Mouse (Mus musculus): ENCODE measurements around the gene Fth1. TPM values are rescaled to one million over a fixed set of nuclear protein-coding genes. Genes with fewer than 3 reads are reported as not detected.
"Not testable (repeated sequence)": the region's sequence is repeated elsewhere in the genome, so short reads cannot be mapped to it uniquely, and the experiment has no call there.

Gene Fth1
- 1,000 to 10,000 TPM; 2,032 to 2,040 TPM for total RNA-seq (2021)
- long read RNA-seq, experiment 1, transcript Fth1-201 (4 exons, 929 nt), result major isoform, 2,876 of 2,967 reads
- long read RNA-seq, experiment 1, transcript Fth1-208 (3 exons, 2,062 nt), result minor isoform, 8 of 2,967 reads
- long read RNA-seq, experiment 1, partial matches to known transcripts, result 22 of 2,967 reads
- long read RNA-seq, experiment 1, other reads (novel, unspliced or antisense), result 60 of 2,967 reads
- long read RNA-seq, experiment 2, transcript Fth1-201 (4 exons, 929 nt), result major isoform, 1,859 of 1,893 reads
- long read RNA-seq, experiment 2, partial matches to known transcripts, result 8 of 1,893 reads
- long read RNA-seq, experiment 2, other reads (novel, unspliced or antisense), result 23 of 1,893 reads

DNA sequence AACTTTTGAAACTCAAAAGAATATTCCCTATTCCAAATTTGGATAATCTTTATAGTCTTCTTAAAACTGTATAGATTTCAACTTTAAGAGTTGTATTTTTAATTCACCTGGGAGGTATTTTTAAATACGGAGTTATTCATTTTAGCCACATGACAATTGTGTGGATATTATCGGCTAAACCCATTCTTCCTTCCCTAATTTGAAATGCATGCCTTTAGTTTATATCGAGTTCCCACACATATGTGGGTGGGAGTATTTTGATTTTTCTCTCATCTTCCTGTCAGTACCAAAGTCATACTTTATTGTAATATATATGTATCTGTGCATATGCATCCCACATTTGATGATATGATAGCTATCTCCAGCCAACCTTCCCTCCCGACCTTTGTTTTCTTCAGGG, at the start of gene Fth1:
Fth1 (plus strand) TSS at position 341 of the 400 bp plus-strand sequence.
- no peak for DNase-seq

DNA sequence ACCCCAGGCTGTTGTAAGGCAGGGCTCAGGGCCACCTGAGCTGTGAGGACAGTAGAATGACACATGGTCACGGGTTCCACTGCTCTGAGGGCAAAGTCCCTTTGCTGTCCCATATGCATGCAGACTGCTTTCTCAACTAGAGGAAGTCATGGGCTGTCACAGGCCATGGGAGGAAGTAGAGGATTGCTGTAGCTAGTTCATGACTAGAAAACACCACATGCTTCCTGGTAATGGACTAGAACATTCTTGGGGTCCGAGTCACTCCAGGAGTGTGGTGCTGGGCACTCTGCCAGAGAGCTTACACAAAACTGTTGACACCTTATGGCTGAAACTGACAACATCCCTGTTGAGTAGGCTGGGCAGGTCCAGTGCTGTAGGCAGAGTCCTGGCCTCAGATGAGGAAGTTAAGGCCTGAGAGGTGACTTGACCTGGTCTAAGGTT, 49.2 kb upstream of the Fth1 start:
- not testable (repeated sequence) for DNase-seq

DNA sequence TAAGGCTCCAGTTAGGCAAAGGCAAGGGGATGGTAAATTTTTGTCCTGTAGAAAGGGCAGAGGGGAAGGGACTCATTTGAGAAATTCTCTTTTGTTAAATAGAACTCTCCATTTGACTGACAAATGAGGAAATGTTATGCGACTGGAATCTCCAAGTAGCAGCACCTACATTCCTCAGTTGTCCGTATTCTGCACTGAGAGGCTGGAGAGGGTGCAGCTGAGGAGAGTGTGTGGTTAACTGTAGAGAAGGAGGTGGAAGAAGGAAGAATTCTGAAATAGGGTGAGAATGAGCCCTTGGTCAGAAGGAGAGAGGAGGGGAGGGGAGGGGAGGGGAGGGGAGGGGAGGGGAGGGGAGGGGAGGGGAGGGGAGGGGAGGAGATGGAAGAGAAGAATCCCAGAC, 46.5 kb upstream of the Fth1 start:
- no peak for DNase-seq

DNA sequence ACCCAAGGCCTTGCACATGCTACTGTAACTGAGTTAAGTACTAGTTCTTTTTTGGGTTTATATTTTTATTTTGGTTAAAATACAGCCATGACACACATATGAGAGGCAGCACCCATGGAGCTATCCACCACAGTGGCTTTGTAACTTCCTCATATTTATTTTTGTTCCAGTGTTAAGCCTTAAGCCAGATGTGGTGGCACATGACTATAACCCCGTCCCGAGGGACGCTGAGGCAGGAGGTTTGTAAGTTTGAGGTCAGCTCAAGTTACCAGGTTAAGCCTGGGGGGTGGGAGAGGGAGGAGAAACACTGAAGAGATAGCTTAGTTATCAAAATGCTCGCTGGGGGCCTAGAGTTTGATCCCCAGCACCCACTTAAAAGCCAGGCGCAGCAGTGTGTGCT, 43.8 kb upstream of the Fth1 start:
- no peak for DNase-seq

DNA sequence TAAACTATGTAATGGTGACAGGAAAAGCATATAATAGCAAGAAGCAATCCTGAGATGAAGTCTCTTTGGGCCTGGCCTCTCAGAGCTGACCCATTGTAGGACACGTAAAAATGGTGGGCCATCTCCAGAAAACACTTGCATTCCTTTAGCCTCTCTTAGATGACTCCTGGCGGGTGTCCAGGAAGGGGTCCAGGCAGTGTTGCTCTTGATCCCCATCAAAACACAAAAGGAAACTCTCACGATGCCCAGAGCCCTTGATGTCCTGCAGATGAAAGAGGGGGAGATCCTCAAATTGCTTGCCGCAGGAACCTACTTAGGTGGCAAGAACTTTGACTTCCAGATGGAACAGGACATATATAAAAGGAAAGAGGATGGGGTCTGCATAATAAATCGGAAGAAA, 43.0 kb upstream of the Fth1 start:
- no peak for DNase-seq

DNA sequence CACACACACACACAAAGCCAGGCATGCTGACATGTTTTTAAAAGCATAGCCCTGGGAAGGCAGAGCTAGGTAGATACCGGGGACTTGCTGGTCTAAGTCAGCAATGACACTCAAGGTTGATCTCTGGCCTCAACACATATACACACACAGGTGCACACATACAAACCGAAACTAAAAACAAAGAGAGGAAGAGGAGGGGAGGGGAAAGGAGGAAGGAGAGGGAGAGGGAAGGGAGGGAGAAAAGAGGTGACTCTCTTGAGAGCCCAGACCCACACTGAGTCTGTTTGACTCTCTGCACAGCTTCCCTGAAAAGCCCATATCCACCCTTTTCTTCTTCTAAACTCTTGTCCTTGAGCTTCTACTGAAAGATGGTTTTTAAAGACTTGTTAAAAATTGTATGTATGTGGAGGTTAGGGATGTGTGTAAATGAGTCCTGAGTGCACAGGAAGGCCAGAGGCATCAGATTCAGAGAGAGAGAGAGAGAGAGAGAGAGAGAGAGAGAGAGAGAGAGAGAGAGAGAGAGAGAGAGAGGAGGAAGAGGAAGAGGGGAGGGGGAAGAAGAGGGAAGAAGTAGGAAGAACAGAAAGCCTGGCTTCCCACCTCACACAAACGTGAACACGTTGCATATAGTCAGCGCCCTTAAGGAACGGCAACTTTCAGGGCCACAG, 42.1 kb upstream of the Fth1 start:
- DNase-seq, result no peak

DNA sequence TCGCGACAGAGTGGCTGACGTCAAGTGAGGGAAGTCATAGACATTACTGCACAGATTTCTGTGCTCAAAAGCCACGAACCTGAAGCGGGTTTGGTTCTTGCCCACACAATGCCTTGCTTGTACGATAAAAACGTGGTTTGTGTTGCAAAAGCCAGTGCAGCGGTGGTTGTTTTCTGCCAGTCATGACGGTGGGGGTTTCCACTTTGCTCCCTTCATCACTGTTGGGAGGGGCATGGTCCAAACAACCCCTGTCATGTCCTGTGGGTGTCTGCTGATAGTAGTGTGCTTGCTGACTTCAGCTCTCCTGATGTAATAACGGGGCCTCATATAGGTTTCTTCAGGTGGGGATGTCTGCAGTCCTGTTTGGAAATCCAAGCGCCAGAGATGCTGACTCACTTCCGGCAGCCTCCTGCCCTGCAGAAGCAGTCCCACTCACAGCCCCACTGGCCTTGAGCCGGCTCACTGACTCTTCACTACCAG, 41.5 kb upstream of the Fth1 start:
- DNase-seq, result peak; percentile 75

DNA sequence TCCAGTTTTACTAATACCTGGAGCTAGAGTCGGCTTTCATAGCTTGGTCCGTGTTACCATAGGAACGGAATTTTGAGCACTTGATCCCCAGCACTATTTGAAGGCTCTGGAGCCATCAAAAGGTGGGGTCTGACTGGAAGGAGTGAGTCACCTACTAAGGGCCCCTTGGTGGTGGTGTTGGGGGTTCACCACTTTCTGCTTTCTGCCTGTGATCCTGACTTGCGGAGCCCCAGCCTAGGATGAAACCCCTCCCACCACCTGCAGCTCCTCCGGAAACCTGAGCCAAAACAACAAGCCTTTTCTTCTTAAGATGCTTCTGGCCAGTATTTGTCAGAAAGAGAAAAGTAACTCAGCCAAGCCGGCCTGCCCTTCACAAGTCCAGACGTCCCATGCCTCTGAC, 40.6 kb upstream of the Fth1 start:
- DNase-seq, result no peak

DNA sequence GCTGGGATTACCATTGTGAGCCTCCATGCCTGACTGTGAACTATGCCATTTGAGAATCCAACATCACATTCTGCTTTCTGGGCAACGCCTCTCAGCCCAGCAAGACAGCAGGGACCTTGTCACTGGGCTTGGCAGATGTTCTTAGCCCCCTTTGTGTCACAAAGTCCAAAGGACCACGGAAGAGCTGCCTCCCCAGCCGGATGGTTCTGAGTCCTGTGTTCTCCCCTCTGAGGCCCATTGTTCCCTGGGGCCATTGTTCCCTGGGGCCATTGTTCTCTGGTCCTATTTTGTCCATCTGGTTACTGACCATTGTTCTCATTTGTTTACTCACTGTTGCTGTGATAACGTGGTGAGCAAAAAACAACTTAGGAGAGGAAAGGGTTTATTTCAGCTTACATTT, 39.5 kb upstream of the Fth1 start:
- DNase-seq, result no peak

DNA sequence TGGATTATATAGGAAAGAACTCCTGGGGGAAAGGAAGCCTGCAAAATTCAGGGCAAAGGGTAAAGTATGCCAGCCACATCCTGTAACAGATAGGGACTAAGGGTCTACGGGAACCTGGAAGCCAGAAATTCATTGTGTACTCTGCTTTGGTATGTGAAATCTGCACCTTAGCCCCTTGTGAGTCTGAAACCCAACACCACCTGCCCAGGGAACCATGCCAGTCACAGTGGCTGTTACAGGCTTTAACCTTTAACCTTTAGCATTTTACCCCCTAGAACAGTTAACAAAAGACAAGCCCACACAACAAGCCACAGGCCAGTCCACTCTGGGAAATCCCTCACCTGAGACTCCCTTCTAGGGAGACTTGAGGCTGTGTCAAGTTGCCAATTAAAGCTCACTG, 38.6 kb upstream of the Fth1 start:
- no peak for DNase-seq

DNA sequence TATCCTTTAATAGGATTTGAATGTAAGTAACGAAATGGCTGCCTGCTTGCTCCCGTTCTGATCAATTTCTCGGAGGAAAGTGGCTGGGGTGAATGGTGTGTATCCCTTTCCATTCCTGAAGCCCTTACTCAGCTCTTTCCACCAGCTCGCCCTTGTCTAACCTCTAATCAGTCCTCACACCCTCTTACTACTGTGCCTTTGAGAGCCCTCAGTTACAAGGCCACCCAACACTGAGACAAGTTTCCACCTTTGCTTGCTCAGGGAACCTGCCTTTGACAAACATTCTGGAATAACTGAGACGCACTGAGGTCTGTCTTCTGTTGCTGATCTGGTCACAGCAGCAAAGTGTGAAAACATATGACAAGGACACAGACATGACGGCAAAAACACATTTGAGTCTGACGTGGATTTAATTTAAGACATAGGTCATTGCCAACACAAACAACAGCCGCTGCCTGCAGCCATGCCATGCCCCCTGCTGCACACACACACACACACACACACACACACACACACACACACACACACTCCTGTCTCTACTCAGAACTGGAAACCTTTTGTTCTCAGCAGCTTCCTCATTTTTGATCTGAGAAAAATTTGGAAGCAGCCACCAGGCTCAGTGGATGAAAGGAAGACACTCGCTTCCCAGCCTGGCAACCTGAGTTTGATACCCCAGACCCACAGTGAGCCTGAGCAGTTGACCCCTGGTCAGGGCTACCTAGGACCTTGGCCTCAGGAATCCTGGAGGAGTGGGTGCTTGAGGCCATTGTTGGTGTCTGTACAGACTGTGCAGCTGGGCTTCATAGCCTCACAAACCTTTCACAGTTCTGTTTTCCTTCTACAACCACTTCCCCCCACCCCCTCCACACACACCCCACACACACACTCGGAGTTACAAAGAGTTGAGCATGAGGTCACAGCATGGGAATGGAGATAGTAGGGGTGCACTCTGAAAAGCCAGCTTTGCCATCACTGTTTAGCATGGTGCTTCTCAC, 37.6 kb upstream of the Fth1 start:
- DNase-seq, result no peak

DNA sequence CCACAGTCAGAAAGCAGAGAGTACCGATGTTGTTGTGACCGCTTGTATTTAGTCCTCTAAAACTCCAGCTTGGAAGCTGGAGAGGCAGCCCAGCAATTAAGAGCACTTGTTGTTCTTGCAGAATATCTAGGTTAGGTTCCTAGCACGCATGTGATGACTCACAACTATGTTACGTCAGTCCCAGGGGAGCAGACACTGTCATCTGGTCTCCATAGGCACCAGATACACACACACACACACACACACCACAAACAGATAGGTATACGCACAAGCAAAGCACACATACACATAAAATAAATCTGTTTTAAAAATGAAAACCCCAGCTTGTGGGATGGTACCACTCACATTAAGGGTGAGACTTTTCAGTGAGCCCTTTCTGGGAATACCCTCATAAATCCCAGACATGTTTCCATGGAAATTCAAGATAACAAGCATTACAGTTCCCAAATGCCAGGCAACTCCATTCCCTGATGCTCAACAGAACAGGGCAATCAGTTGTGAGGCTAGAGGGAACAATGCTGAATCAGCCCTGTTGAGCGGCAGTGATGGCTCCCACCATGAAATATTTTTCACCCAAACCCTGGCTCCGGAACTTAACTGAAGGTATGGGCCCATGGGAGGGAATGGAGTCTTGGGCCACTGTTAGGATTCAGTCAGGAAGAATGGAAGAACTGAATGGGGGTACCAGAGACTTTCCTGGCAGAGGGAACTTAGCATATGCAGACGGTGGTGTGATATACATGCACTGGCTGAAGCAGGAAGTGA, 34.4 kb upstream of the Fth1 start:
- no peak for DNase-seq

DNA sequence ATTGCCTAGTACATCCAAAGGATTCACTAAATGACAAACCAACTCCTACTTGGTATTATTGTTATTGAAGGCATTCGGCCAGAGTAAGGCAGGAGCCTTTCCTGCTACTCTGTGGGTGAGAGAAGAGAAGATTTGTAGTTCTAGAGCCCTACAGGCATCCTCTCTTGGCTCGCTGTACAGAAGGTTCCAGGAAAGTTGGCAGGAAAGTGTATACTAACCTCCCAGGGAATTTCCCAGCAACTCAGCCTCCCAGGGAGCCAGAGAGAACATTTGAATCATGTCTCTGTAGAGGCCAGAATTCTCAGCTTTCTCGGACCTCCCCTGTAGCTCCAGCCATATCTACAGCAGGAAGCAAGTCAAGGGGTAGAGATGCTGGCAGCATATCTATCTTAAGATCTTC, 33.4 kb upstream of the Fth1 start:
- DNase-seq, result peak; percentile 37

DNA sequence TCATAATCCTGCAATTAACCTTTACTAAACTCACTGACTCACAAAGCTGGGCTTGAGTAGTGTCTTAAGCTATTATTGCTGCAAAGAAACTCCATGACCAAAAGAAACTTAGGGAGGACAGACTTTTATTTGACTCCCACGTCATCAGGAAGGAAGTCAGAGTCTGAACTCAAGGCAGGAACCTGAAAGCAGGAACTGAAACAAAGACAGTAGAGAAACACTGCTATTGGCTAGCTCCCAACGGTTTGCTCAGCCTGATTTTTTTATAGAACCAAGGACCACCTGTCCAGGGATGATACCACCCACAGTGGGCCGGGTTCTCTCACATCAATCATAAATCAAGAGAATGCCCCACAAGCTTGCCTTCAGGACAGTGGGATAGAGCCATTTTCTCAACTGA, 28.0 kb upstream of the Fth1 start:
- DNase-seq, result no peak

DNA sequence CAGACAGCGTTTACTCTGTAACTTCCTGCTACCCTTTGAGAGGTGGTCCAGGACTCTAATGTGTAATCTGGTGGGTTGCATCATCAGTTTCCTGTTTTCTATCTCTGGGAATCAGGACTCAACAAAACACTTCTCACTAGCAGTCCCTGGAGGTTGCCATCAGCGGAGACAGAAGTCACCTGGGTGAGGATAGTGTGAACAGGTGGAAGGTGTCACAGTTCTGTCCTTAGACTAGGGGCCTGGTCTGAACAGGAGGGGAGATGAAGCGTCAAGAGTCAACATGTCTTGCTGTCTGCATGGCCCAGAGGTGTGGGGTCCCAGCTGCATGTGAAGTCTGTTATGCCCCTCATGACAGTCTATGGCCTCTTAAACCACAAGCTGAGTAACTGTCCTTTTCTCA, 27.5 kb upstream of the Fth1 start:
- DNase-seq, result no peak

DNA sequence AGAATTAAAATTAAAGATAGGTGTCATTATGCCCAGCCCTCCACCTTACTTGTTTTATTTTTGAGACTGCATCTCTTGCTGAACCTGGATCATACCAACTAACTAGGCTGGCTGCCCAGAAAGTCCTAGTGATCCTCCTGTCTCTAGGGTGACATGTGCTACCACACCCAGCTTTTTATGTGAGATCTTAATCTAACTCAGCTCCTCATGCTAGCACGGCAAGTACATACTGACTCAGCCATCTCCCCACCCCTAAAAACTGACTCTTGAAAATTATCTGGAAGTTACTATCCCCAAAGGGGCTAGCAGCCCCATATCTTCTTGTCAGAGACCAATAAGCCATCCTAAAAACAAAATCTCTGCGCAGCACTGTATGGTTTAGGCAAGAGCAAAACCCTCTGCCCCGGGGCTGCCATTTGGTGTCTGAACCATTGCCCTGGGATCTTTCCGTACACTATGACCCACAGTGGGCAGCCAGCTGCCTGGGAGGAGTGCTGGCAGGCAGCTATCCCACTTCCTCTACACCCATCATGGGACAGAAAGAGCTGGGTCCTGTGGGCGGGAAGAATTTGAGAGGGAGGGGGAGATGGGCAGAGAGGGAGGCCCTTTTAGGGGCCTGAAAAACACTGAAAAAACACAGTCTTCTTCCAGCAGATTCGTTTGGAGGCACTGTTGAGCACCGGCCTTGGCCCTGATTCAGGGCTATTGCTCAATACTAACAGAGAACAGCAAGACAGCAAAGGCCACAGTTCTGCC, 26.2 kb upstream of the Fth1 start:
- DNase-seq, result peak; percentile 88

DNA sequence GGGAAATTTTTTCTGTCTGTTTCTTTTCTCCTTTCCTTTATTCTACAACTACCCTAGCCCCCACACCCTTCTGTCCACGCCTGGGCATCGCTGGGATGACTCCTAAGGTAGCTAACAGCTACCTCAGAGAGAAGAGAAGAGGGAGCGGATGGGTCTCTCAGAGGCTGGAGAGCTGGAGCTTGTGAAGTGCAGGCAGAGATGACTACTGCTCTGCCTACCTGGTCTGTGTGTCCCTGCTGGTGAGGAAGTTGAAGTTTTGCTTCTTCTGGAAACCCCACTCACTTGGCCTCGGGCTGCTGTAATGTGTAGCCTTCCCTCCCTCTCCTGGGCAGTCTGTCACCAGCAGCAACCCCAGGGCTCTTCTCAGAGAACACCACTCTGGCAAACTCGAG, 25.6 kb upstream of the Fth1 start:
- peak; percentile 60 for DNase-seq

DNA sequence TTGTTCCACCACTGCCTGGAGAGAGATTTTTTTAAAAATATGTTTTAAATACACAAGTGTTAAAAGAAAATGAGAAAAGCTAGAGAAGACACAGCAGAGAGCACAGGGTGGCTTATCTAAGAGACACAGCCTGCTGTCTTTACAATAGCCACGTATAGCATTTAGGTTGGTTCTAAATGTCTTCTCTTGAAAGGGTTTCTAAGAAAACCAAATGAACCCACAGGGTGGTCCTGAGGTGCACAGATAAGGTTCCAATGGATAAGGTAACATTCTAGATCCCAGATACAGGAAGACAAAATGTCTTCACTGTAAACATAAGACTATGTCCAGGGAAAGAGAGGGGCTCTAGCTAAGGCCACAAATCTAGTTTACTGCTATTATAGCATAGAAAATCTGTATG, 25.0 kb upstream of the Fth1 start:
- DNase-seq, result no peak

DNA sequence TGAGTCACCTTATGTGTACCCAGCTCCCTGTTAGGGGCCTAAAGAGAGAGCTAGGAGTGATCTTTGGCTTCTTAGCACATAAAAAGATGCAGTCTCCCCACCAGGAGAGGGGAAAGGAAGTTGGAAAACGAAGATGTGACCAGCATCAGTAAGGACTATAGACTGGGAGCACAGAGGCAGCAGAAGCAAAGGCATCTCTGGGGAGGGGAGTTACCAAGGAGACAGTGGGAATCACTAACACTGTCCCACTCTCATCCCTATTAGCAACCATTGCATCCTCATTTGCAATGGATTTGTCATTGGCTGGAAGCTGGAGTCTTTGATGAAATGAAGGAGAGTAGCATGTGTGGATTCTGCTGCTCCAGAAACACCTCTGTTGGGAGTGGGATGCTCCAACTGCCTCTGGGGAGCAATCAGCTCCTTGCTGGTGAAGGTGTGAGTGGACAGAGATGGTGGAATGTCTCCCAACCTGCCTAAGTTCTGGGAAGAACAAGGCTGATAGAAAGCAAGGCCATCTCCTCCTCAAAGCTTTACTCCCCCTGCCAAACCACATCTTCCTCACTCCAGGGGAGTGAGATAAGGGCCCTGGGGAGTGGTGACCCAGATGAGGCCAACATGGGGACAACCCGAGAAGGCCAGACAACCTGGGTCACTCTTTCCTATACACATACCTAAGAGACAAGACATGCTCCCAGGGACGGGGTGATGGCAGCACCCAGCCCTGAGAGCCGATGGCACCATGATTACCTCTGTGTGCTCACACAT, 23.6 kb upstream of the Fth1 start:
- DNase-seq, result no peak

DNA sequence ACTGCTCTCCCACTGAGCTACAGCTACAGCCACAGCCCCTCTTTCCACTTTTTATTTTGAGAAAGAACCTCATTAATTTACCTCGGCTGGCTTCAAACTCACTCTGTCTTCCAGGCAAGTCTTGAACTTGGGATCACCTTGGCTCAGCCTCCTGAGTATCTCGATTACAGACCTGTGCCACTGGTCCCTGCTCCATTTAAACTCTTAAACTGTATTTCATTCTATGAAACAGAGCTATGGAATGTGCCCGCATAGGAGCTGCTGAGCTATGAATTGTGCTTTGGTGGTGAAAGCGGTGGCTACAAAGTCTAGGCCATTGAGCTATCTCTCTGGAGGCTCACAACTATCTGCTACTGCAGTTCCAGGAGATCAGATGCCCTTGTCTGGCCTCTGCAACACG, 22.4 kb upstream of the Fth1 start:
- DNase-seq, result no peak

All from adrenal gland, postnatal 10 days (tissue).